Mouse (Mus musculus) neural tube, embryonic 12.5 days (tissue): Measurements from ENCODE around the gene Prkcz. TPM values are rescaled to one million over a fixed set of nuclear protein-coding genes. Genes with fewer than 3 reads are reported as not detected.

Experiments
- ATAC-seq: fragments of 200-750 bp; cut with Nextera tagmentation; 2 replicates; pipeline ENCODE4 v1.8.0; 2017; ENCODE audit warnings: low read depth, mild to moderate bottlenecking, moderate TSS enrichment, moderate library complexity; ENCODE audit not compliant: low FRiP score
- H3K27ac ChIP-seq: fragments of 300-500 bp; sonication (generic); 2 replicates; pipeline ENCODE4 v1.5.1; 2016
- H3K27me3 ChIP-seq: fragments of 300-500 bp; sonication (generic); replicated peaks from 2 replicates; pipeline ENCODE4 v1.6.1; 2016; ENCODE audit warnings: mild to moderate bottlenecking
- H3K36me3 ChIP-seq: fragments of 300-500 bp; sonication (generic); 2 replicates; pipeline ENCODE4 v1.6.1; 2016; ENCODE audit warnings: mild to moderate bottlenecking
- H3K4me1 ChIP-seq: fragments of 300-500 bp; sonication (generic); 2 replicates; pipeline ENCODE4 v1.6.1; 2016
- H3K4me2 ChIP-seq: fragments of 300-500 bp; sonication (generic); replicated peaks from 2 replicates; pipeline ENCODE4 v1.6.1; 2016; ENCODE audit warnings: mild to moderate bottlenecking
- H3K4me3 ChIP-seq: fragments of 300-500 bp; sonication (generic); 2 replicates; pipeline ENCODE4 v1.5.1; 2016
- H3K9ac ChIP-seq: fragments of 300-500 bp; sonication (generic); 2 replicates; pipeline ENCODE4 v1.6.1; 2016; ENCODE audit warnings: mild to moderate bottlenecking
- H3K9me3 ChIP-seq: fragments of 300-500 bp; sonication (generic); 2 replicates; pipeline ENCODE4 v1.6.1; 2016; ENCODE audit warnings: mild to moderate bottlenecking
- WGBS: fragments of 180-500 bp; shearing (Covaris S2); methylation state at CpG from one replicate; pipeline ENCODE4 v1.1.7; 2016; 5-methylcytosine and 5-hydroxymethylcytosine counted together
- polyA plus RNA-seq: library from polyadenylated mRNA; unstranded; fragments of >200 nt; fragmentation: Nextera tagmentation; extraction: Ambion mirVana; gene quantifications from 2 replicates; pipeline ENCODE4 v1.2.1, GENCODE M21; 2016

Prkcz gene
- polyA plus RNA-seq, 1 experiment from 2014 or later = 35.8 TPM

DNA sequence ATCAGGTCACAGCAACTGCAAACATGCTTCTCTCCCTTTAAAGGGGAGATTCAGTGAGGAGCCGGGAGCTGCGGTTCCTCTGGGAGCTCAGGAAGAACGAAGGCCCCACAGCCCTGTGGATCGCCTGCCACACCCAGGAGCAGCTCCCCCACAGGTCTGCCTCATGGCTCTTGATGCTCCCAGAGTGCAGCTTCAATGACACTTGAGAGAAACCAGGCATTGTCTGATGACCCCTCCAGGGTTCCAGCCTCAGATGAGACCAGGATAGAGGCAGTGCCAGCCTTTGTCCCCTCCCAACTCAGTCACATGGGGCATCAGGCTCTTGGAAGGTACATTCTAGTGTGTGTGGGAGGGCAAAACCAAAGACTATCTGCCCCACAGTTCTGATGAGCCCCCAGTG lies 59.2 kb downstream of the Prkcz start:
- ATAC-seq = no peak
- H3K27ac ChIP-seq = no peak overlapping the region; the same call in 1 of the 2 replicates
- H3K4me3 ChIP-seq = no peak overlapping the region
- H3K27me3 ChIP-seq = no peaks in the 10 kb centered on the region
- peaks cover 9% of the 10 kb centered on the region; the same call in 1 of the 2 replicates for H3K4me1 ChIP-seq
- H3K4me2 ChIP-seq = no peak overlapping the region
- H3K9ac ChIP-seq = no peak overlapping the region
- WGBS = 66% methylated on average over 4 of the region's 4 CpGs
- H3K9me3 ChIP-seq = no peaks in the 10 kb centered on the region
- no peaks in the 10 kb centered on the region for H3K36me3 ChIP-seq

DNA sequence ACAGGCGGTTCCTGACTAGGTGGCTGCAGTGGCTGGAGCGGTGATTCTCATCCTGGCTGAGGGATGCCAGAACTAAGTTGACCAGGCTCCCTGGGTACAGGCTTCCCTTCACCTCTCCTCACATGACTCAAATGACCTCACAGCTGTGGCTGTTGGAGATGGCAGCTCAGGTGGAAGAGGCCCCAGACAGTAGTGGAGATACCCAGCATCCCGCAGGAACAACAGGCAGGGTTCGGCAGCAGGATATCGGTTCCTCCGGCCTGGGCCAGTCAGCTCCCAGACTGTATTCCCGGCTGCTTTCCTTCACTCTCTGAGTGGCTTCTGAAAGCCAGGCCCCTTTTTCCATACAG lies 60.1 kb downstream of the Prkcz start:
- Histone ChIP-seq H3K27me3 (no peaks in the 10 kb centered on the region), H3K27ac (no peak overlapping the region), H3K9me3 (no peaks in the 10 kb centered on the region), H3K4me2 (no peak overlapping the region), H3K36me3 (no peaks in the 10 kb centered on the region), H3K9ac (no peak overlapping the region), H3K4me3 (no peak overlapping the region), H3K4me1 (peaks cover 5% of the 10 kb centered on the region; the same call in 1 of the 2 replicates)
- 92% methylated on average over 7 of the region's 7 CpGs for WGBS
- no peak for ATAC-seq

GRCm38 (mm10) chr4:155300421-155301097 lies 60.6 kb downstream of the Prkcz start:
- Histone ChIP-seq H3K4me2 (no peak overlapping the region), H3K36me3 (no peaks in the 10 kb centered on the region), H3K4me3 (no peak overlapping the region), H3K27me3 (no peaks in the 10 kb centered on the region), H3K27ac (no peak overlapping the region), H3K9ac (no peak overlapping the region), H3K4me1 (peaks cover 5% of the 10 kb centered on the region; the same call in 1 of the 2 replicates), H3K9me3 (no peaks in the 10 kb centered on the region)
- ATAC-seq = no peak
- WGBS = 76% methylated on average over 21 of the region's 21 CpGs

- H3K27me3 ChIP-seq = no peaks in the 10 kb centered on the region
- ATAC-seq = no peak
- no peak overlapping the region for H3K27ac ChIP-seq
- H3K4me2 ChIP-seq = no peak overlapping the region
- no peaks in the 10 kb centered on the region for H3K4me1 ChIP-seq
- H3K36me3 ChIP-seq = no peaks in the 10 kb centered on the region
- no peaks in the 10 kb centered on the region for H3K9me3 ChIP-seq
- H3K9ac ChIP-seq = no peak overlapping the region
- 86% methylated on average over 4 of the region's 4 CpGs for WGBS
- H3K4me3 ChIP-seq = no peak overlapping the region
Measured at GRCm38 (mm10) chr4:155298826-155299225, 62.3 kb downstream of the Prkcz start.

DNA sequence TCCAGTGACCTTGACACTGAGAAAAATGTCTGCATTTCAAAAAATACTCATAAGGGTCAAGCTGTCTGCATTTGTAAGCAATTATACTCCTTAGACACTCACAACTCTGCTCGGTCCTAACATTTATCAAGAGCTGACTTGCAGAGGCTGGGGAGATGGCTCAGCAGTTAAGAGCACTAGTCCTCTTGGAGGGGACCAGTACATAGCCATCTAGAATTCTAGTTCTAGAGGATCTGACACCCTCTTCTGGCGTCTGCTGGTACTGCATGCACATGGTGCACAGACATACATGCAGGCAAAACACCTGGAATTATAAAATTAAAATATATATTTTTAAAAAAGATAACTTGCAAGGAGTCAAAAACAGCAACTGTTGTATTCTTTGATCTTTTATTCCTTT lies 64.1 kb downstream of the Prkcz start:
- Histone ChIP-seq H3K36me3 (no peaks in the 10 kb centered on the region), H3K4me1 (no peaks in the 10 kb centered on the region)
- no peak for ATAC-seq

GRCm38 (mm10) chr4:155295996-155296395 lies 65.2 kb downstream of the Prkcz start:
- Histone ChIP-seq H3K9me3 (no peaks in the 10 kb centered on the region), H3K36me3 (no peaks in the 10 kb centered on the region), H3K27ac (no peak overlapping the region), H3K4me3 (no peak overlapping the region), H3K4me2 (no peak overlapping the region), H3K9ac (no peak overlapping the region), H3K4me1 (no peaks in the 10 kb centered on the region), H3K27me3 (no peaks in the 10 kb centered on the region)
- WGBS = 77% methylated on average over 4 of the region's 4 CpGs
- no peak for ATAC-seq

More for the DNA sequence above, 64.1 kb downstream of the Prkcz start:
- no peak overlapping the region for H3K27ac ChIP-seq
- WGBS = 64% methylated on average over 2 of the region's 2 CpGs
- no peaks in the 10 kb centered on the region for H3K27me3 ChIP-seq
- H3K4me3 ChIP-seq = no peak overlapping the region
- no peaks in the 10 kb centered on the region for H3K9me3 ChIP-seq
- no peak overlapping the region for H3K4me2 ChIP-seq
- H3K9ac ChIP-seq = no peak overlapping the region

DNA sequence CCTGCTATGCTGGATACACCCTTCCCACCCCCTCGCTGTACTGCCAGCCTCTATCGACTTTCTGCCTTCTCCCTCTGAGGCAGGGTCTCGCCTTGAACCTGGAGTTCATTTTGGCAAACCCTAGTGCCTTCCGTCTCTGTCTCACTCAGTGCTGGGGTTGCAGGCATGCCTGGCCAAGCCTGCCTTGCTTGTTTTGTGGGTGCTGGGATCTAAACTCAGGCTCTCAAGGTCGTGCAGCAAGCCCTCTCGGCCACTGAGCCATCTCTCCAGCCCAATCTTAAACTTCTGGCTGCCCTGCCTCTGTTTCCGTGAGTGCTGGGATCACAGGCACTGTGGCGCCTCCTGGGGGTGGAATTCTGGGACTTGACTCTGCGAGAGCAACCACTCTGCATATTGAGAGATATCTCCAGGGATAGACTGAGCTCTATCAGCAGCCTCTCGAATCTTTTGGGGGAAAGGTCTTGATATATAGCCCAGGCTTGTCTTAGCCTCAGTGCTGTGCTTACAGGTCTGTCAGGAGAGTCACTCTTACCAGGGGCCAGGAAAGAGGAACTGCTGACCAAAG lies 66.1 kb downstream of the Prkcz start:
- Histone ChIP-seq H3K27ac (no peak overlapping the region), H3K9me3 (no peaks in the 10 kb centered on the region), H3K4me1 (no peaks in the 10 kb centered on the region), H3K4me3 (no peak overlapping the region), H3K4me2 (no peak overlapping the region), H3K27me3 (no peaks in the 10 kb centered on the region), H3K9ac (no peak overlapping the region), H3K36me3 (no peaks in the 10 kb centered on the region)
- 81% methylated on average over 10 of the region's 10 CpGs for WGBS
- ATAC-seq = no peak

GRCm38 (mm10) chr4:155294381-155294780 lies 66.8 kb downstream of the Prkcz start:
- H3K27me3 ChIP-seq = no peaks in the 10 kb centered on the region
- no peak for ATAC-seq
- 91% methylated on average over 14 of the region's 14 CpGs for WGBS

GRCm38 (mm10) chr4:155292863-155293262 lies 68.3 kb downstream of the Prkcz start:
- Histone ChIP-seq H3K27me3 (no peaks in the 10 kb centered on the region), H3K4me1 (no peaks in the 10 kb centered on the region), H3K36me3 (peaks cover 4% of the 10 kb centered on the region; the same call in 1 of the 2 replicates), H3K27ac (no peak overlapping the region), H3K4me3 (no peak overlapping the region), H3K9me3 (no peaks in the 10 kb centered on the region), H3K9ac (no peak overlapping the region), H3K4me2 (no peak overlapping the region)
- WGBS = 91% methylated on average over 10 of the region's 10 CpGs
- ATAC-seq = no peak

More at GRCm38 (mm10) chr4:155294381-155294780, 66.8 kb downstream of the Prkcz start:
- no peak overlapping the region for H3K27ac ChIP-seq
- H3K4me2 ChIP-seq = no peak overlapping the region
- no peak overlapping the region for H3K4me3 ChIP-seq
- no peaks in the 10 kb centered on the region for H3K9me3 ChIP-seq
- H3K4me1 ChIP-seq = no peaks in the 10 kb centered on the region
- H3K36me3 ChIP-seq = peaks cover under 1% of the 10 kb centered on the region; the same call in 1 of the 2 replicates
- no peak overlapping the region for H3K9ac ChIP-seq

DNA sequence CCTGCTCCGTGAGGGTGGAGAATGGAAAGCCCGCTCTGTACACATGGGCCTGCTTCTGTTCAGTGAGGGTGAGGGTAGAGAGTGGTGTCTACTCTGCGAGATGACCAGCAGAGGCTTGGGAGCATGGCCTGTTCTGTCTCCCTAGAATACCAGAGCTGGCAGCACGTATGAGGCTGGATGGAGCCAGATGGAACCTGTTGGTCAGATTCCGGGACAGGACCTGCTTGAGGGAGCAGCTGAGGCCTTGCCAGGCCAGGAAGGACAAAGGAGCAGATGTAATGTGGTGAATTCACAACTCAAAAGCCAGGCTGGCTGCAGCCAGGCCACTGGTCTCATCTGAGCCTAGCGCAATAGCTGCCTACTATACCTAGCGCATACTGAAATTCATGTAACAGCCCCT lies 71.1 kb downstream of the Prkcz start:
- Histone ChIP-seq H3K9me3 (no peaks in the 10 kb centered on the region), H3K27me3 (no peaks in the 10 kb centered on the region), H3K9ac (no peak overlapping the region), H3K27ac (no peak overlapping the region), H3K4me3 (no peak overlapping the region), H3K4me2 (no peak overlapping the region), H3K4me1 (peaks cover 4% of the 10 kb centered on the region; the same call in 1 of the 2 replicates), H3K36me3 (peaks cover 4% of the 10 kb centered on the region; the same call in 1 of the 2 replicates)
- no peak for ATAC-seq
- WGBS = 94% methylated on average over 7 of the region's 7 CpGs

DNA sequence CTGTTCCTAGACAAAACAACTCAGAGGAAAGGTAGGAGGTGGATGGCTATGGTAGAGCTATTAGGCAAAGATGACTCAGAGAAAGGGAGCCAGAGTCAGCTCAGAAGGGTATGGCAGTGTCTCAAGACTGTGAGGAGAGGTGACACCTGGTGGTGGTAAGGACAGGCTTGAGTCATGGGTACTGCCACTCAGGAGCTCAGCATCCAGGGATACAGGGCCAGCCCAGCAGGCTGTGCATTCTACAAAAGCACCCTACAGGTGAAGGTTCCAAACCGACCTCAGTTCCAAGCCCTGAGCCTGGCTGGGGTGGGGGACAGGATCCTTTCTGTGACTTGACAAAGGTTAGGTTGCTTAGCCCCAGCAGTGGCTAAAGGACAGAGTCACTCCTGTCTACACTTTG lies 72.6 kb downstream of the Prkcz start:
- no peak overlapping the region for H3K4me3 ChIP-seq
- peaks cover 9% of the 10 kb centered on the region for H3K4me1 ChIP-seq
- H3K9ac ChIP-seq = no peak overlapping the region
- 85% methylated on average over 1 of the region's 1 CpGs for WGBS
- H3K4me2 ChIP-seq = no peak overlapping the region
- no peaks in the 10 kb centered on the region for H3K27me3 ChIP-seq
- ATAC-seq = no peak
- H3K9me3 ChIP-seq = no peaks in the 10 kb centered on the region
- H3K36me3 ChIP-seq = peaks cover 4% of the 10 kb centered on the region; the same call in 1 of the 2 replicates
- H3K27ac ChIP-seq = no peak overlapping the region

- Histone ChIP-seq H3K27me3 (no peaks in the 10 kb centered on the region), H3K4me3 (no peak overlapping the region), H3K4me2 (no peak overlapping the region), H3K4me1 (peaks cover 17% of the 10 kb centered on the region), H3K9ac (no peak overlapping the region), H3K27ac (no peak overlapping the region), H3K36me3 (peaks cover 4% of the 10 kb centered on the region; the same call in 1 of the 2 replicates), H3K9me3 (no peaks in the 10 kb centered on the region)
- ATAC-seq = no peak
- 92% methylated on average over 11 of the region's 11 CpGs for WGBS
Measured at GRCm38 (mm10) chr4:155287713-155288112, 73.4 kb downstream of the Prkcz start.

DNA sequence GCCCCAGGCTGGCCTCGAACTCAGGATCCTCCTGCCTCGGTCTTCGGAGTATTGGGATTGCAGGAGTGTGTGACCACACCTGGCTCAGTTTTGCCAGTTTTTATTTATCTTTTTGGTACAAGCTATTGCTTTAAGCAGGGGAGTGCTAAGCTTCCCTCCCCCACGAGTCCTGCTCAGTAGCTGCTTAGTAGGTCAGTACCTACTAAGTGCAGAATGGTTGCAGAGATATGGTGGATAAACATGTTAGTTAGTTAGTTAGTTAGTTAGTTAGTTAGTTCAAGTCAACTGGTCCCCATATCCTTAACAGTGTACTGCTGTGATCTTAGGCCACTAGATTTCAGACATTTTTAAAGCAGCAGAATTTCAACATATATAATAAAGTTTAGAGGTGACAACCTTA lies 75.1 kb downstream of the Prkcz start:
- H3K9ac ChIP-seq = no peak overlapping the region
- H3K9me3 ChIP-seq = no peaks in the 10 kb centered on the region
- no peak overlapping the region for H3K4me3 ChIP-seq
- no peak for ATAC-seq
- H3K4me2 ChIP-seq = no peak overlapping the region
- H3K4me1 ChIP-seq = peaks cover 19% of the 10 kb centered on the region
- no peaks in the 10 kb centered on the region for H3K27me3 ChIP-seq
- peaks cover 4% of the 10 kb centered on the region; the same call in 1 of the 2 replicates for H3K36me3 ChIP-seq
- H3K27ac ChIP-seq = no peak overlapping the region
- 92% methylated on average over 4 of the region's 4 CpGs for WGBS
